Mouse (Mus musculus) skeletal muscle tissue, adult 2 months (tissue): ENCODE measurements around the gene Ptrhd1.

ENCODE experiments used
- DNase-seq: peaks from one replicate; pipeline ENCODE4 v3.0.0-alpha.2; 2012; ENCODE audit warnings: low read depth, low spot score

Ptrhd1 gene

DNA sequence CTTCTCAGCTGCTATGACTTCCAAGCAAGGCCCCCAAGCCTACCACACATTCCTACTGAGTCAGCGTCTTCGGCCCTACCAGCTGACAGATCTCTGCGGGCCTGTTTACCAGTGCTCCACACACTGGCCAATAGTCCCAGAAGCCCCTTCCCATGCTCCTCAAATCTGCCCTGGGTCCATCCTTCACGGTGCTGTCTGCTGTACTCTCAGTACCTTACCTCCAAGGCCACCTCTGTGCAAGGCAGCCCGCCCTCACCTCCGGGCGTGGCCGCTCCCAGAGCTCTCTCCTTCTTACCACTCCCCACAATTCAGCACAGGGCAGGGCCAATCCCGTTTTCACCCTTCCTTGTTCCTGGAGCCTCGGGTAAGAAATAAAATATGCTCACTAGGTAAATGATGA is 11.9 kb downstream of the Ptrhd1 start:
- DNase-seq: no peak

GRCm38 (mm10) chr12:4249786-4250185 is 16.0 kb downstream of the Ptrhd1 start:
- no peak for DNase-seq

- peak; percentile 49 for DNase-seq
These were observed 19.2 kb downstream of the Ptrhd1 start for GRCm38 (mm10) chr12:4252742-4253655.

GRCm38 (mm10) chr12:4267765-4268164 is 33.9 kb downstream of the Ptrhd1 start:
- DNase-seq: no peak

- DNase-seq: no peak
These were observed 37.3 kb downstream of the Ptrhd1 start for GRCm38 (mm10) chr12:4271078-4271477.

DNA sequence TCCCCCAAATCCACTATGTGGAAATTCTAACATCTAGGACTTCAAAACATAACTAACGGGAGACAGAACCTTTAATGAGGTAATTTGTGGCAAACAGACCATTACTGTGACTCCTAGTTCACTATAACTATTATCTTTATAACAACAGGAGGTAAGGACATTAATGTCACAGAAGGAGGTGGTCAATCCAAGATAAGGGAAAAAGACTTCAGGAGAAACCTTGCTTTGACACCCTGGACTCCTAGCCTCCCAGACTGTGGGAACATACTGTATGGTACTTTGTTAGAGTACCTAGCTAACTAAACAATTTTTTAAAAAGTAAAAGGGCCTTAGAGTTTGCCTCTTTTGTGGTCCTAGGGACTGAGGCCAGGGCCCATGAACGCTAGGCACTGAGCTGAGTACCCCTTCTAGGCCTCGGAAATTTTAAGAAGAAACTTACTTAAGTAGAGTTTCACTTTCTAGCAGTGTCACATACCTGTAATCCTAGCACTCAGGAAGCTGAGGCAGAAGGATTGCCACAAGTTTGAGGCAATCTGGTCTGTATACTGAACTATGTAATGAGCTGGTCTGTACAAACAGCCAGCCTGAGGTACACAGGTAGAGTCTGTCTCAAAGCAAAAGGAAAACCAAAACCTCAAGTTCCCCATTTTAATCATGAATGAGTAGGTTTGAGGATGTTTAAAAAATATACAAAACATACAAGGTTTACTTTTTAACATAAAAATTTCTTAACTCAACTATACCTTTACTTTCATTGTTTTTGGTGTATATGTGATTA is 45.3 kb downstream of the Ptrhd1 start:
- DNase-seq: no peak

DNA sequence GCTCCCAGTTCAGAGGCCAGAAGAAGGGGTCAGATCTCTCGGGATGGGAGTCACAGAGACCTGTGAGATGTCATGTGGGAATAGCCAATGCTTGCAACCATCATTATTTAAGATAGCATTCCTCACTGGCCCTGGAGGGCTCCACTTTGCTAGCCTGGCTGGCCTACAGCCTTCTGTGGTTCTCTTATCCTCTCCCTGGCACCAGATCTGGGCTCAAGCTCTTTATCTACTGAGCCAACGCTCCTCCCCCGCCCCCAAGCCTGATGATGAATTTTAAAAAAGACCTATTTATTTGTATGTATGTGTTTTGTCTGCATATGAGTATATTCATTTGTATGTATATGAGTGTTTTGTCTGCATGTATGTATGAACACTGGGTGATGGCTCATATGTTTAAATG is 46.1 kb downstream of the Ptrhd1 start:
- DNase-seq: no peak

GRCm38 (mm10) chr12:4285186-4285585 is 51.4 kb downstream of the Ptrhd1 start:
- DNase-seq: no peak
